Mouse (Mus musculus): ENCODE measurements around the gene Zpbp2. TPM values are rescaled to one million over a fixed set of nuclear protein-coding genes. Genes with fewer than 3 reads are reported as not detected.

The Zpbp2 gene
- polyA plus RNA-seq, 1 experiment from 2014 or later, result 0.43 TPM

- Histone ChIP-seq H3K36me3 (ENCODE audit: insufficient read depth, low read length) (no peaks in the 10 kb centered on the region), H3K27ac (no peak overlapping the region), H3K9me3 (replicated peaks; ENCODE audit: low read length) (no peaks in the 10 kb centered on the region), H3K4me2 (ENCODE audit: low read length) (no peak overlapping the region), H3K27me3 (ENCODE audit: insufficient read depth, low read length) (no peaks in the 10 kb centered on the region), H3K4me3 (replicated peaks; ENCODE audit: low read depth, low read length) (no peak overlapping the region), H3K4me1 (replicated peaks; ENCODE audit: insufficient read depth, low read length) (no peaks in the 10 kb centered on the region), H3K9ac (ENCODE audit: low read depth, low read length) (no peak overlapping the region)
- peak; percentile 44; the same call in 1 of the 2 replicates for TF ChIP-seq CTCF (IDR thresholded peaks at IDR 0.05; ENCODE audit: low read depth)
- WGBS, result 88% methylated on average over 8 of the region's 8 CpGs
- ATAC-seq (replicated peaks; ENCODE audit: low FRiP score, low read depth), result no peak
- no peak for DNase-seq (ENCODE audit: low spot score)
Observed at GRCm38 (mm10) chr11:98568326-98568725, 17.4 kb downstream of the Zpbp2 start.

- no peaks in the 10 kb centered on the region for H3K27me3 ChIP-seq (ENCODE audit: insufficient read depth, low read length)
- no peak overlapping the region for H3K9ac ChIP-seq (ENCODE audit: low read depth, low read length)
- no peak for ATAC-seq (replicated peaks; ENCODE audit: low FRiP score, low read depth)
- H3K4me3 ChIP-seq (replicated peaks; ENCODE audit: low read depth, low read length), result no peak overlapping the region
- no peaks in the 10 kb centered on the region for H3K36me3 ChIP-seq (ENCODE audit: insufficient read depth, low read length)
- no peaks in the 10 kb centered on the region for H3K9me3 ChIP-seq (replicated peaks; ENCODE audit: low read length)
- no peaks in the 10 kb centered on the region for H3K4me1 ChIP-seq (replicated peaks; ENCODE audit: insufficient read depth, low read length)
- no peak overlapping the region for H3K27ac ChIP-seq
- H3K4me2 ChIP-seq (ENCODE audit: low read length), result no peak overlapping the region
- no peak for DNase-seq (ENCODE audit: low spot score)
- WGBS, result 82% methylated on average over 6 of the region's 6 CpGs
- TF ChIP-seq CTCF (IDR thresholded peaks at IDR 0.05; ENCODE audit: low read depth), result no peak
Observed at GRCm38 (mm10) chr11:98569461-98569860, 18.6 kb downstream of the Zpbp2 start.

GRCm38 (mm10) chr11:98577776-98578175, 26.9 kb downstream of the Zpbp2 start:
- DNase-seq (ENCODE audit: low spot score), result no peak

GRCm38 (mm10) chr11:98580301-98581121, 29.6 kb downstream of the Zpbp2 start:
- Histone ChIP-seq H3K4me1 (replicated peaks; ENCODE audit: insufficient read depth, low read length) (peaks cover 6% of the 10 kb centered on the region), H3K4me3 (replicated peaks; ENCODE audit: low read depth, low read length) (no peak overlapping the region), H3K27ac (no peak overlapping the region), H3K9ac (ENCODE audit: low read depth, low read length) (no peak overlapping the region), H3K36me3 (ENCODE audit: insufficient read depth, low read length) (peaks cover 19% of the 10 kb centered on the region; the same call in 1 of the 2 replicates), H3K9me3 (replicated peaks; ENCODE audit: low read length) (no peaks in the 10 kb centered on the region), H3K27me3 (ENCODE audit: insufficient read depth, low read length) (no peaks in the 10 kb centered on the region), H3K4me2 (ENCODE audit: low read length) (no peak overlapping the region)
- TF ChIP-seq CTCF (IDR thresholded peaks at IDR 0.05; ENCODE audit: low read depth), result no peak
- DNase-seq (ENCODE audit: low spot score), result no peak
- 0 out of 2 replicates have a peak, but pooled peaks have one; percentile 36 for ATAC-seq (replicated peaks; ENCODE audit: low FRiP score, low read depth)
- 73% methylated on average over 16 of the region's 16 CpGs for WGBS

More at GRCm38 (mm10) chr11:98577776-98578175, 26.9 kb downstream of the Zpbp2 start:
- H3K27me3 ChIP-seq (ENCODE audit: insufficient read depth, low read length), result no peaks in the 10 kb centered on the region
- H3K4me2 ChIP-seq (ENCODE audit: low read length), result no peak overlapping the region
- no peak overlapping the region for H3K27ac ChIP-seq
- H3K9me3 ChIP-seq (replicated peaks; ENCODE audit: low read length), result no peaks in the 10 kb centered on the region
- H3K4me1 ChIP-seq (replicated peaks; ENCODE audit: insufficient read depth, low read length), result no peaks in the 10 kb centered on the region
- no peak for ATAC-seq (replicated peaks; ENCODE audit: low FRiP score, low read depth)
- no peak overlapping the region for H3K9ac ChIP-seq (ENCODE audit: low read depth, low read length)
- 83% methylated on average over 5 of the region's 5 CpGs for WGBS
- no peak for TF ChIP-seq CTCF (IDR thresholded peaks at IDR 0.05; ENCODE audit: low read depth)
- peaks cover 13% of the 10 kb centered on the region; the same call in 1 of the 2 replicates for H3K36me3 ChIP-seq (ENCODE audit: insufficient read depth, low read length)
- H3K4me3 ChIP-seq (replicated peaks; ENCODE audit: low read depth, low read length), result no peak overlapping the region

- Histone ChIP-seq H3K4me2 (ENCODE audit: low read length) (no peak overlapping the region), H3K27me3 (ENCODE audit: insufficient read depth, low read length) (no peaks in the 10 kb centered on the region), H3K36me3 (ENCODE audit: insufficient read depth, low read length) (peaks cover 19% of the 10 kb centered on the region; the same call in 1 of the 2 replicates), H3K4me1 (replicated peaks; ENCODE audit: insufficient read depth, low read length) (peaks cover 14% of the 10 kb centered on the region), H3K27ac (no peak overlapping the region), H3K4me3 (replicated peaks; ENCODE audit: low read depth, low read length) (no peak overlapping the region), H3K9ac (ENCODE audit: low read depth, low read length) (no peak overlapping the region), H3K9me3 (replicated peaks; ENCODE audit: low read length) (no peaks in the 10 kb centered on the region)
- ATAC-seq (replicated peaks; ENCODE audit: low FRiP score, low read depth) (no peak), DNase-seq (ENCODE audit: low spot score) (no peak)
- TF ChIP-seq CTCF (IDR thresholded peaks at IDR 0.05; ENCODE audit: low read depth), result no peak
- WGBS, result 70% methylated on average over 17 of the region's 17 CpGs
Observed at GRCm38 (mm10) chr11:98581286-98582029, 30.6 kb downstream of the Zpbp2 start.

GRCm38 (mm10) chr11:98582030-98582388, 31.1 kb downstream of the Zpbp2 start:
- no peak overlapping the region for H3K4me2 ChIP-seq (ENCODE audit: low read length)
- ATAC-seq (replicated peaks; ENCODE audit: low FRiP score, low read depth) (no peak), DNase-seq (ENCODE audit: low spot score) (no peak)
- H3K4me3 ChIP-seq (replicated peaks; ENCODE audit: low read depth, low read length), result no peak overlapping the region
- H3K36me3 ChIP-seq (ENCODE audit: insufficient read depth, low read length), result peaks cover 19% of the 10 kb centered on the region; the same call in 1 of the 2 replicates
- no peak for TF ChIP-seq CTCF (IDR thresholded peaks at IDR 0.05; ENCODE audit: low read depth)
- no peak overlapping the region for H3K9ac ChIP-seq (ENCODE audit: low read depth, low read length)
- no peaks in the 10 kb centered on the region for H3K27me3 ChIP-seq (ENCODE audit: insufficient read depth, low read length)
- WGBS, result 89% methylated on average over 8 of the region's 8 CpGs
- no peaks in the 10 kb centered on the region for H3K9me3 ChIP-seq (replicated peaks; ENCODE audit: low read length)
- H3K27ac ChIP-seq, result no peak overlapping the region
- peaks cover 14% of the 10 kb centered on the region for H3K4me1 ChIP-seq (replicated peaks; ENCODE audit: insufficient read depth, low read length)
